ENCODE assay signal across 8 mouse cellular contexts in genomic region chr1:82290723-82291150, GRCm38 (mm10). TPM values are rescaled to one million over a fixed set of nuclear protein-coding genes. Genes with fewer than 3 reads are reported as not detected.
DNase-seq lines count a peak whose midpoint lies in the region; ATAC-seq and TF ChIP-seq lines count a peak whose summit lies in the region.

No protein-coding gene starts in this region.

- TF ChIP-seq EP300 in heart, postnatal 0 days (IDR thresholded peaks at IDR 0.05; ENCODE audit: low read depth): no peak
- TF ChIP-seq EP300 in liver, postnatal 0 days (IDR thresholded peaks at IDR 0.05; ENCODE audit: low read depth): no peak

- WGBS in forebrain, embryonic 11.5 days: under 1% methylated on average over 31 of the region's 31 CpGs
- WGBS in heart, postnatal 0 days: 0% methylated on average over 30 of the region's 31 CpGs
- 0% methylated on average over 30 of the region's 31 CpGs for WGBS in liver, postnatal 0 days (ENCODE audit: insufficient replicate concordance)

- no peaks in the 10 kb centered on the region for H3K27me3 ChIP-seq in forebrain, embryonic 11.5 days (ENCODE audit: control insufficient read depth, insufficient read depth, low read length)
- peaks cover 4% of the 10 kb centered on the region; the same call in 1 of the 2 replicates for H3K27me3 ChIP-seq in heart, postnatal 0 days (ENCODE audit: control insufficient read depth, insufficient read depth, low read length)
- H3K27me3 ChIP-seq in liver, postnatal 0 days (ENCODE audit: insufficient read depth, low read length): peaks cover 36% of the 10 kb centered on the region

- H3K4me3 ChIP-seq in forebrain, embryonic 11.5 days (ENCODE audit: low read depth, low read length): peak overlapping the region; percentile 73
- peak overlapping the region; percentile 78 for H3K4me3 ChIP-seq in heart, postnatal 0 days (ENCODE audit: low read depth, low read length)
- H3K4me3 ChIP-seq in liver, postnatal 0 days (ENCODE audit: low read depth, low read length): peak overlapping the region; percentile 59

- ATAC-seq in CD4-positive, CD25-positive, alpha-beta regulatory T cell, adult 4 months: peak; percentile 29
- ATAC-seq in forebrain, embryonic 11.5 days (replicated peaks; ENCODE audit: low FRiP score): peak; percentile 64
- ATAC-seq in heart, postnatal 0 days (ENCODE audit: insufficient read depth, low read depth): peak; percentile 49
- ATAC-seq in liver, postnatal 0 days: peak; percentile 3; the same call in 1 of the 2 replicates

- H3K9me3 ChIP-seq in forebrain, embryonic 11.5 days (ENCODE audit: control insufficient read depth, low read length): no peaks in the 10 kb centered on the region; the same call in 1 of the 2 replicates
- H3K9me3 ChIP-seq in heart, postnatal 0 days (replicated peaks; ENCODE audit: control insufficient read depth, low read length): no peaks in the 10 kb centered on the region
- H3K9me3 ChIP-seq in liver, postnatal 0 days (ENCODE audit: low read length): no peaks in the 10 kb centered on the region

- peaks cover 17% of the 10 kb centered on the region for H3K36me3 ChIP-seq in forebrain, embryonic 11.5 days (ENCODE audit: control insufficient read depth, insufficient read depth, low read length)
- no peaks in the 10 kb centered on the region for H3K36me3 ChIP-seq in heart, postnatal 0 days (replicated peaks; ENCODE audit: control insufficient read depth, insufficient read depth, low read length)
- no peaks in the 10 kb centered on the region for H3K36me3 ChIP-seq in liver, postnatal 0 days (replicated peaks; ENCODE audit: insufficient read depth, low read length)

- H3K27ac ChIP-seq in forebrain, embryonic 11.5 days (ENCODE audit: low read depth, low read length): peak overlapping the region; percentile 97
- peak overlapping the region; percentile 95 for H3K27ac ChIP-seq in heart, postnatal 0 days (ENCODE audit: low read depth)
- H3K27ac ChIP-seq in liver, postnatal 0 days (ENCODE audit: low read depth): peak overlapping the region; percentile 79

- H3K4me2 ChIP-seq in forebrain, embryonic 11.5 days (ENCODE audit: low read depth, low read length, severe bottlenecking): peak overlapping the region; percentile 92
- H3K4me2 ChIP-seq in heart, postnatal 0 days (ENCODE audit: low read depth, low read length): peak overlapping the region; percentile 90
- peak overlapping the region; percentile 82 for H3K4me2 ChIP-seq in liver, postnatal 0 days (ENCODE audit: low read depth, low read length)

- H3K9ac ChIP-seq in forebrain, embryonic 11.5 days (ENCODE audit: low read length): peak overlapping the region; percentile 87
- H3K9ac ChIP-seq in heart, postnatal 0 days (replicated peaks; ENCODE audit: low read depth, low read length): peak overlapping the region; percentile 80
- peak overlapping the region; percentile 67 for H3K9ac ChIP-seq in liver, postnatal 0 days (replicated peaks)

- no peak for TF ChIP-seq CTCF in heart, postnatal 0 days (IDR thresholded peaks at IDR 0.05; ENCODE audit: low read depth)
- TF ChIP-seq CTCF in liver, postnatal 0 days (IDR thresholded peaks at IDR 0.05; ENCODE audit: low read depth): no peak

- H3K4me1 ChIP-seq in forebrain, embryonic 11.5 days (replicated peaks; ENCODE audit: control insufficient read depth, insufficient read depth, low read length): peaks cover 13% of the 10 kb centered on the region
- peaks cover 19% of the 10 kb centered on the region; the same call in 1 of the 2 replicates for H3K4me1 ChIP-seq in heart, postnatal 0 days (ENCODE audit: control insufficient read depth, insufficient read depth)
- peaks cover 17% of the 10 kb centered on the region for H3K4me1 ChIP-seq in liver, postnatal 0 days (ENCODE audit: insufficient read depth)

- peak; percentile 90 for DNase-seq in adrenal gland, postnatal 10 days
- DNase-seq in forebrain, embryonic 11.5 days (ENCODE audit: low spot score): peak; percentile 90
- DNase-seq in heart, postnatal 0 days (ENCODE audit: low spot score): peak; percentile 69
- DNase-seq in kidney, postnatal 36 days: peak; percentile 79 to 80
- DNase-seq in liver, postnatal 0 days: peak; percentile 69
- DNase-seq in ovary, postnatal 10 days (ENCODE audit: low spot score): peak; percentile 82
- no peak for DNase-seq in natural killer cell, adult 2 months (ENCODE audit: low spot score in 2 of 2)

RNA-seq across cellular contexts. Expression of gene Irs1, which starts 0.5 kb away (rescaled TPM):
- polyA plus RNA-seq in CD4-positive, CD25-positive, alpha-beta regulatory T cell, adult 4 months (2017; shearing (Covaris generic)): not detected
- 10 to 100 TPM; 17.0 to 24.9 TPM for total RNA-seq in adrenal gland, postnatal 10 days (2021)
- 14.2 and 17.5 TPM in 2 replicates for polyA plus RNA-seq in forebrain, embryonic 11.5 days (2014; fragmentation: Nextera tagmentation; extraction: Ambion mirVana)
- 40.0 and 66.6 TPM in 2 replicates for total RNA-seq in heart, postnatal 0 days (2014; rRNA removed; ENCODE audit: low replicate concordance)
- 4.4 and 4.7 TPM in 2 replicates for polyA plus RNA-seq in heart, postnatal 0 days (2015; fragmentation: Nextera tagmentation; extraction: Ambion mirVana)
- 1.2 and 1.4 TPM in 2 replicates for polyA plus RNA-seq in liver, postnatal 0 days (2015; fragmentation: Nextera tagmentation; extraction: Ambion mirVana)

RNA-seq across cellular contexts. Expression of gene Rhbdd1, which starts 25.5 kb away (rescaled TPM):
- 10 to 100 TPM; 15.5 to 29.8 TPM for polyA plus RNA-seq in CD4-positive, CD25-positive, alpha-beta regulatory T cell, adult 4 months (2017; shearing (Covaris generic))
- total RNA-seq in adrenal gland, postnatal 10 days (2021): 10 to 100 TPM; 20.4 to 21.2 TPM
- 6.3 and 7.5 TPM in 2 replicates for polyA plus RNA-seq in forebrain, embryonic 11.5 days (2014; fragmentation: Nextera tagmentation; extraction: Ambion mirVana)
- total RNA-seq in heart, postnatal 0 days (2014; rRNA removed; ENCODE audit: low replicate concordance): 10.7 and 13.2 TPM in 2 replicates
- polyA plus RNA-seq in heart, postnatal 0 days (2015; fragmentation: Nextera tagmentation; extraction: Ambion mirVana): 5.5 and 6.6 TPM in 2 replicates
- polyA plus RNA-seq in liver, postnatal 0 days (2015; fragmentation: Nextera tagmentation; extraction: Ambion mirVana): 4.7 and 5.9 TPM in 2 replicates

RNA-seq across cellular contexts. Expression of gene Gm9747, which starts 57.8 kb away (rescaled TPM):
- not detected for polyA plus RNA-seq in CD4-positive, CD25-positive, alpha-beta regulatory T cell, adult 4 months (2017; shearing (Covaris generic))
- not detected for total RNA-seq in adrenal gland, postnatal 10 days (2021)
- polyA plus RNA-seq in forebrain, embryonic 11.5 days (2014; fragmentation: Nextera tagmentation; extraction: Ambion mirVana): 40.2 and 42.7 TPM in 2 replicates
- total RNA-seq in heart, postnatal 0 days (2014; rRNA removed; ENCODE audit: low replicate concordance): not detected in 2 replicates
- 15.6 and 17.1 TPM in 2 replicates for polyA plus RNA-seq in heart, postnatal 0 days (2015; fragmentation: Nextera tagmentation; extraction: Ambion mirVana)
- 3.4 and 3.9 TPM in 2 replicates for polyA plus RNA-seq in liver, postnatal 0 days (2015; fragmentation: Nextera tagmentation; extraction: Ambion mirVana)

Comparison
In these comparisons a context has a peak if more than half of its experiments do, and no peak if none do; other contexts are left out.
1. ATAC-seq: peak in every context shown above with its lines; median percentile 64 in forebrain, embryonic 11.5 days; 49 in heart, postnatal 0 days; 29 in CD4-positive, CD25-positive, alpha-beta regulatory T cell, adult 4 months; 3 in liver, postnatal 0 days.
2. DNase-seq: peak in adrenal gland, postnatal 10 days (single experiment), forebrain, embryonic 11.5 days (single experiment), heart, postnatal 0 days (single experiment), kidney, postnatal 36 days (2 of 2), liver, postnatal 0 days (single experiment) and ovary, postnatal 10 days (single experiment); none in natural killer cell, adult 2 months (0 of 2).
3. Peak in every context shown above with its lines, with median percentiles within 50 percentile points of each other: H3K27ac ChIP-seq, H3K4me2 ChIP-seq, H3K4me3 ChIP-seq and H3K9ac ChIP-seq.